Comparison of ENCODE assay signal across 8 mouse cellular contexts in genomic region chr15:85337219-85337618, GRCm38 (mm10). TPM values are rescaled to one million over a fixed set of nuclear protein-coding genes. Genes with fewer than 3 reads are reported as not detected.
DNase-seq lines count a peak whose midpoint lies in the region; ATAC-seq and TF ChIP-seq lines count a peak whose summit lies in the region.

No protein-coding gene starts in this region.

- H3K27ac ChIP-seq in kidney, adult 2 months (ENCODE audit: insufficient read depth, low read depth, low read length), result no peak overlapping the region
- H3K27ac ChIP-seq in hindbrain, embryonic 13.5 days, result peak overlapping the region; percentile 94
- H3K27ac ChIP-seq in midbrain, embryonic 14.5 days (replicated peaks; ENCODE audit: low read depth, low read length), result peak overlapping the region; percentile 98

- no peaks in the 10 kb centered on the region for H3K27me3 ChIP-seq in kidney, adult 2 months (replicated peaks; ENCODE audit: control insufficient read depth, insufficient read depth, low read length)
- no peaks in the 10 kb centered on the region for H3K27me3 ChIP-seq in hindbrain, embryonic 13.5 days
- H3K27me3 ChIP-seq in midbrain, embryonic 14.5 days (ENCODE audit: control insufficient read depth, insufficient read depth, low read length), result no peaks in the 10 kb centered on the region

- peak overlapping the region; percentile 95 for H3K9ac ChIP-seq in hindbrain, embryonic 13.5 days
- peak overlapping the region; percentile 97 for H3K9ac ChIP-seq in midbrain, embryonic 14.5 days (replicated peaks; ENCODE audit: low read length)

- H3K4me3 ChIP-seq in kidney, adult 2 months (ENCODE audit: insufficient read depth, low read depth, low read length), result peak overlapping the region; percentile 97
- H3K4me3 ChIP-seq in hindbrain, embryonic 13.5 days, result peak overlapping the region; percentile 90
- peak overlapping the region; percentile 94 for H3K4me3 ChIP-seq in midbrain, embryonic 14.5 days (replicated peaks; ENCODE audit: low read depth, low read length)

- no peaks in the 10 kb centered on the region for H3K9me3 ChIP-seq in hindbrain, embryonic 13.5 days
- no peaks in the 10 kb centered on the region for H3K9me3 ChIP-seq in midbrain, embryonic 14.5 days (ENCODE audit: control insufficient read depth, low read length)

- 40% methylated on average over 9 of the region's 9 CpGs for WGBS in kidney, adult 2 months
- WGBS in hindbrain, embryonic 13.5 days, result 47% methylated on average over 9 of the region's 9 CpGs
- 53% methylated on average over 9 of the region's 9 CpGs for WGBS in midbrain, embryonic 14.5 days

- no peak for DNase-seq in kidney, adult 2 months
- no peak for DNase-seq in kidney, adult 18-20 months
- DNase-seq in NIH3T3 (ENCODE audit: low read depth), result peak; percentile 43
- no peak for DNase-seq in midbrain, embryonic 14.5 days
- no peak for DNase-seq in gastrocnemius, postnatal 10 days
- no peak for DNase-seq in ovary, postnatal 14 days (ENCODE audit: low spot score)
- DNase-seq in layer of hippocampus, adult 18-20 months (ENCODE audit: low spot score in 2 of 2), result no peak

- H3K4me1 ChIP-seq in kidney, adult 2 months (ENCODE audit: control insufficient read depth, insufficient read depth, low read length), result peaks cover 10% of the 10 kb centered on the region
- peaks cover 29% of the 10 kb centered on the region for H3K4me1 ChIP-seq in hindbrain, embryonic 13.5 days (replicated peaks)
- H3K4me1 ChIP-seq in midbrain, embryonic 14.5 days (ENCODE audit: control insufficient read depth, insufficient read depth, low read length), result peaks cover 29% of the 10 kb centered on the region

- ATAC-seq in hindbrain, embryonic 13.5 days (ENCODE audit: low FRiP score), result no peak
- ATAC-seq in midbrain, embryonic 14.5 days (ENCODE audit: low FRiP score, low TSS enrichment), result no peak

- TF ChIP-seq POLR2A in kidney, adult 2 months (IDR thresholded peaks at IDR 0.05; ENCODE audit: low read depth, low read length), result no peak

- TF ChIP-seq CTCF in kidney, adult 2 months (conservative IDR thresholded peaks at IDR 0.05; ENCODE audit: insufficient read depth, insufficient read length, low read depth, low read length), result no peak

- no peaks in the 10 kb centered on the region; the same call in 1 of the 2 replicates for H3K36me3 ChIP-seq in kidney, adult 2 months (ENCODE audit: control insufficient read depth, insufficient read depth, low read length)
- H3K36me3 ChIP-seq in hindbrain, embryonic 13.5 days, result no peaks in the 10 kb centered on the region
- H3K36me3 ChIP-seq in midbrain, embryonic 14.5 days (ENCODE audit: control insufficient read depth, insufficient read depth, low read length), result no peaks in the 10 kb centered on the region

- peak overlapping the region; percentile 78 for H3K4me2 ChIP-seq in hindbrain, embryonic 13.5 days
- H3K4me2 ChIP-seq in midbrain, embryonic 14.5 days (ENCODE audit: low read length), result peak overlapping the region; percentile 80

RNA-seq across cellular contexts. Expression of gene Atxn10, which starts 1.2 kb away (rescaled TPM):
- 68.2 and 74.4 TPM in 2 replicates for polyA plus RNA-seq in kidney, adult 2 months (2012; rRNA removed)
- polyA plus RNA-seq in hindbrain, embryonic 13.5 days (2015; fragmentation: Nextera tagmentation; extraction: Ambion mirVana), result 515 and 529 TPM in 2 replicates
- polyA plus RNA-seq in midbrain, embryonic 14.5 days (2014; fragmentation: Nextera tagmentation; extraction: Ambion mirVana), result 528 and 574 TPM in 2 replicates
- total RNA-seq in gastrocnemius, postnatal 10 days (2021), result 10 to 100 TPM; 69.7 to 78.9 TPM
- total RNA-seq in layer of hippocampus, adult 18-20 months (2021), result 100 to 1,000 TPM; 286 to 293 TPM
